Mouse (Mus musculus) adrenal gland, postnatal 14 days (tissue): Measurements from ENCODE around the gene Trpm6. TPM values are rescaled to one million over a fixed set of nuclear protein-coding genes. Genes with fewer than 3 reads are reported as not detected.

ENCODE experiments used
- DNase-seq: peaks from one replicate; pipeline ENCODE4 v3.0.0; 2021; ENCODE audit warnings: mixed read lengths
- total RNA-seq: library from RNA; stranded (reverse); gene quantifications from 2 replicates; pipeline ENCODE4 v1.2.3, GENCODE M21; 2021

The Trpm6 gene
- total RNA-seq, 1 experiment from 2014 or later = 0.19 TPM

DNA sequence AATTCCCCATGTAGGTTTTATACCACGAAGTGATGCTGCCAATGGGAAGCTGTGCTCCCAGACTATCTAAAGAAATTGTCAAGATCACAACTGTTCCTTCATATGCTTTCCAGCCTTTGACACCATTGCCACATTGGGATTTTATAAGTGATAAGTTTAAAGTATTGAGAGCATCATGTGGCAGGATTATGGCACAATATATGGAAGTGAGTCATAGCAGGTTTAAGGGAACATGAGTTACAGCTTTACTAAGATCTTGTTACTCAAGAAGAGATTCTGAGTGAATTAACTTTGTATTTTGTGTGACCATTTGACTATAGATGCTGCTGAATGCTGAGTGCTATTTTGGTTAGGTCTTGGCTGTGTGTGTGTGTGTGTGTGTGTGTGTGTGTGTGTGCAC lies 21.8 kb downstream of the Trpm6 start:
- DNase-seq = no peak

DNA sequence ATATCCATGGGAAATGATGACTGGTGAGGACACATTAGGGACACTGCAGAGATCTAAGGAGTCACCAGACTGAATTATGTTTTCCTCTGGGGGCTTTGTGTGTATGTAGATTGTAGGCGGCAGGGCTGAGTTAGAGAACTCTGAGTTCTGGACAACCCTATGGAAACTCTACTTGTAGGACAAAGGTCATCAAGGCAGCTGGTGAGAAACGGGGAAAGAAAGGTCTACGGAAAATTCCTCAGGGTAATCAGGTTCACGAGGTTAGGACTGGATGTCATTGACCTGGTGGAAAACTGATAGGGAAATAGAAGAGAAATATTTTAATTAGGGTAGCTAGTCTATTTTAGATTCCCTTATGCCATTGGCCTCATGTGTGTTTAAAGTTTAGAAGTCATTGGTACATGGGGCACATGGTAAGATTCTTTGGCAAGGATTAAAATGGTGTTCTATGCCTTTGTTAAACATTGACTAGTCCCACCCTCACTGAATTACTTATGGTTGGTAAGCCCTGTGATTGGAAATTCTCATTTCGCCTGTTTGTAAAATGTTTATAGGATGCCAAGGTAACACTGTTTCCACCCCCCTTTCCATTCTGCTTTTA lies 23.2 kb downstream of the Trpm6 start:
- DNase-seq = no peak

DNA sequence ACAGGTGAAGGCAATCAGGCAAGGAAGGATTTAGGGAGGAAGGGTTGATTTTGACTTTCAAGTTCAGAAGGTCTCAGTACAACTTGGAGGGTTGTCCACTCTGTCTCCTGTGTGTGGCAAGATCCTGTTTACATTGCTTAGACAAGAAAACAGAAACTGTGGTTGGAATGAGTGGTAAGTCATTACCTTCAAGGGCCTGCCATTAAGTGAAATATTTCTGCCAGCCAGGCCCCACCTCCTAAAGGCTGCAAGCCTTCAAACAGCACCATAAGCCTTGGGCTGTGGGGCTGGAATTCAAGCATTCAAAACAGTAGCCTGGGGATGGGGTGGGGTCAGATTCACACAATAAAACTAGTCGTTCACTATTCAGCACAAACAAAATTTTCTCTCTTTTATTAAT lies 24.3 kb downstream of the Trpm6 start:
- no peak for DNase-seq

DNA sequence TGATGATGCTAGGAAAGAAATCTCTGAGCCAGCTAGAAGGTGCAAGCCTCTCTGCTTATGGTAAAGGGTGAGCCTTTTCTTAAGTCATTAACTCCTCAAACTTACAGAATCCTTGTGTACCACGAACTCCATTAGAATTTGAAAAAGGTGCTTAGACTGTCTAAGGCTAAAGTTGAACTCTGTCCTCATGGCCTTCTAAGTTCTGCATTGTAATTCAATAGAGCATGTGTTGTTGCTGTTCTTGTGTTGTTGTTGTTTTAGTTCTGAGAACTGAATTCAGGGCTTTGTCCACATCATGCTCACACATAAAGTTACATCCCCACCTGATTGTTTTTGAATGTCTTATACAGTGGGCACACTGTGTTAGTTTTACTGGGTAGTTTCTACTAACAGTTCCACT lies 49.9 kb downstream of the Trpm6 start:
- DNase-seq = no peak

DNA sequence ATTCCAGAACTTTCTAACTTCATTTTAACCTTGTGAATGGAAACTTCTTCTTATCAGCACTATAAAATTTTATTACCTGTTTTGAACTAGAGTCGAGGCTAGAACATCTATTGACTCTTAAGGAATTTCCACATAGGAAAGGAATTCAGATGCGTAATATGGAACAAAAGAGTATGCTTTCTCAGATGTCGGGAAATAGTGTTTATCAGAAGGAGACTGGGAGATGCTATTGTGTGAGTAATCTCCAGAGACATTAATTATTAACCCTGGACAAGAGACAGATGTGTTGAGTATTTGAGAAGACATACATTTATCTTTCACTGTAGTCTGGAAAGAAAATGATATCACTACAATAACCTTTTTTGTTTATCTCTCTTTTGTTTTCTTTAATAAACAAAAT lies 61.5 kb downstream of the Trpm6 start:
- no peak for DNase-seq

DNA sequence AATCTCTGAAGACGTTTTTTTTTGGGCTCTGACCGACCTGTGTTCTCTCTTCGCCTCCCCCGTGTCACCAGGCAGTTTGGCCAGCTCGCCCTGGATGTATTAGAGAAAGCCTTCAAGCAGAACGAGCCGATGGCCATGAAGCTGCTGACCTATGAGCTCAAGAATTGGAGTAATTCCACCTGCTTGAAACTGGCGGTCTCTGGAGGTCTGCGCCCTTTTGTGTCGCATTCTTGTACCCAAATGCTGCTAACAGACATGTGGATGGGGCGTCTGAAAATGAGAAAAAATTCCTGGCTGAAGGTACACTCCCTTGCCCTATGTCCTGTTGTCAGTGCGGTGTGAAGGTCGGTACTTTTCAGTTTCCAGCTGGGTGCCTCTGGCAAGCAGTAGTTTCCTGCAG lies 65.4 kb downstream of the Trpm6 start:
- DNase-seq = no peak

DNA sequence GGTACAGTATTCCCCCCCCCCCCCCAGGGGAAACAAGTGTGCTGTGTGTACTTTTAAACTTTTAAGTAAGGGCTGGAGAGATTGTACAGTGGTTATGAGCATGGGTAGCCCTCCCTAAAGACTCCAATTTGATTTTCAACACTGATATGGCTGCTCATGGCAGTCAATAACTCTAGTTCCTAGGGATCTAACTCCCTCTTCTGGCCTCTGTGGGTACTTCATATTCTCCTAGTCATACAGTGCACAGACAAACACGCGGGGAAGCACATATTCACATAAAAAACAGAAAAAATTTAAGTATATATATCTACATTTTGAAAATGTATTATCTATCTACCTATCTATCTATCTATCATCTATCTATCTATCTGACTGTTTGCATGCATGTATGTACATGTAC lies 67.6 kb downstream of the Trpm6 start:
- peak; percentile 4 for DNase-seq

DNA sequence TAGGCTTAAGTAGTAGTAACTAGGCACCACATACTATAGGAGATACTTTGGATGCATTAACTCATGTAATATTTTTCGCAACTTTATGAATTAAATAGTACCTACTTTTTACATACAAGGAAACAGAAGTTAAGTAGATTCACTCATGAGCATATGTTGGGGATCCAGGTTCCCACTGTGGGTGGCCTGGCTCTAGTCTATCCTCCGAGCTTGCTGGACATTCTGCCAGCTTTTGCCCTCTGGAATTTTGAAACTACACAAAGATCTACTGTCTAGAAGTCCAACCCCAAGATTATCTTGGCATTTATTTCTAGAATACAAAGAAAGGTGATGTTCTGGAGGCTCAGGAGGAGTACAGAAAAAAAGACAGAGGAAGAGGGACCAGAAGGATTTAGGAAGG lies 78.8 kb downstream of the Trpm6 start:
- no peak for DNase-seq

DNA sequence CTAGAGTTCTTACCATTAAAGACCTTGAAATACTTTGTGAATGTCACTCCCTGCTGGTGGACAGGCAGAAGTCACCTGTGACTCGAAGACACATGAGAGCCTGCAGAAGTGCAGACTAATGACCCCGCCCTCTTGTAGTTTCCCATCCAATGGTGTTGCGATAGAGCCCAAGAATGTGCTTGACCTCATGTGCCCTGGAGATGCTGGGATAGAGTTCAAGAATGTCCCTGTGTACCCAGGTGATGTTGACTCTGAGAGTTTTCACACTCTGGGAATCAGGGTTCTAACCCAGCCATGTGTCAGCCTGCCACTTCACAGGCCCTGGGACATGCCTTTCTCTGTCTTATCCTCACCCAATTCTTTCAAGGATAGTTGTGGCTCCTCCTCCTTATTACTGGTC lies 81.4 kb downstream of the Trpm6 start:
- no peak for DNase-seq

DNA sequence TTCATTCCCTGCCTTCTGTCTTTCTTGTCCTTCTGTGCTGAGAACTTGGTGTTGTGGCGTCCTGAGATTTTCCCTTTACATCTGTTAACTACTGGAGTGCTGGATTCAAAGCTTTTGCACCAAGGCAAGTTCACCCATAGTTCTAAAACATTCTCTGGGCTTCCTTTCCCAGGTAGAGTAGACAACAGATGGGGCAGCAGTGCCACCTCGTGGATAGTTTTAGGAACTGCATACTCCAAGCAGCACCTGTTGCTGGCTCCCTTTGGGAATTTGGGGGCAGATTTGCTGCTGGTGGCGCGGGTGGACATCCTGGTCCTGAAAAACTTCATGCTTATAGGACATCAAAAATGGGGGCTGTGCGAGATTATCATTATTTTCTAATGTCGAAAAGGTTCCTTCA lies 85.2 kb downstream of the Trpm6 start:
- DNase-seq = peak; percentile 75

DNA sequence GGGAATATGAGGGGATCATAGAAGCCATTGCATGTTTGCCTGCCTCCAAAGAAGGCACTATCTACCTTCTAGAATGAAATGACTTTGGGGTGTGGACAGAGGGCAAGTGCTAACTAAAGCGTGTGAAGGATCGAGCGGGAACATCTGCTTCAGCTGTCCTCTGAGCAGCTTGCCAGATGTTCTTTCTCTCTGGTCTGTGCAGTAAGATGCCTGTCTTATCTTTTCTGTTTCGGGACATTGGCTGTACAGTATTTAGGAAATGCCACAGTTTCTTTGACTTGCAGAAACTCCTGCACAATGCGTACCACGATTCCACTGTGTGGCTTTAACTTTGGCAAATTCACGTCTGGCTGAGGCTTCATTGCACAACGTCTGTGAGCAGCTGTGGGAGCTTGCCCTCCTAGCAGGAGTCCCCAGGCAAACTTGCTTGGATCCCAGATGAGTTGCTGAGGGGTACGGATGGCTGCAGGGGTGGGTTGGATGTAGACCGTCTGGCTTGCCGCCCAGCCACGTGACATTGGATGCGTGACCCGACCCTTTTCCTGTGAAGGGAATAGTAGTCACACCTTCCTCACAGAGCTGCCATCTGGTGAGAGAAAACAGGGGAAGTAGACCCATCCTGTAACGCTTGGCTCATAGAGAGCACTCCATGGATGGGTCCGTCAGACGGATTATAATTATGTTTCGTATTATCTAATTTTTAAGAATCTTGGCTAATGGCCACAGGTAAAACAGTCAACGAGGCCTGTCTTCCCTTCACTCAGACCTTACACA lies 92.2 kb downstream of the Trpm6 start:
- DNase-seq = no peak

DNA sequence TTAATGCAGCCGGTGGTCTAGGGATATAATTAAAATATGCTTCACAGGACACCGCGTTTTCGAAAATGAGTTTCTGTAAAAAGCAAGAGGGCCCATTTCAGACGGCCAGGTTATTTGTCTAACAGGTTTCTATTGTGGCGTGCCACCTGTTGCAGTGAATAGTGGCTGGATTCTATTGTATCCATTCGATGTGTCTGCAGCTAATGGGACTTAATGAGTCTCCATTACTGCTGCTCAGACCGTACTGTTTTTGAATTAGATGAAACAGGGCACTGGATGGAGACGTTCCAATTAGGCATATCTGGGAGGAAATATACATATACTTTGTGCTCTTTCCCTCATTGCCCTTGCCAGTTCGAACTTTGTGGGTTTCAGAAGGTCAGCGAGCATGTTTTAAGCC lies 92.8 kb downstream of the Trpm6 start:
- no peak for DNase-seq

DNA sequence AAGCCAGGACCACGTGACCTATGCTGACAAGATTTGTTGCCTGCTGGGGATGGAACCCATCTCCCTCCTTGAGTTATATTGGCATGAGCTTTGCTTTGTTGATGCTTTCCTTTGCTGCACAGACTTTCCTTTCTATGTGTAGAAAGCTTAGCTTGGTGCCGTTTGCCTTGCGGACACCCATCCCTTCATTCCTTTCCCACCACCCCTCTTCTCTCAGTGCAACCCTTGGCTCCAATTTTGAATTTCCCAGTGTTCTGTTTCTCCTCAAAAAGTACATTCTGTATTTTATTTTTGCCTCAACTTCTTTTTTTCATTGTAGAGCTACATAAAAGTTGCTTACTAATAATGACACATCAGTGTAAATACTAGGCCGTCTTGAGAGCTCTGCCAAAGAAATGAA lies 96.6 kb downstream of the Trpm6 start:
- DNase-seq = no peak

DNA sequence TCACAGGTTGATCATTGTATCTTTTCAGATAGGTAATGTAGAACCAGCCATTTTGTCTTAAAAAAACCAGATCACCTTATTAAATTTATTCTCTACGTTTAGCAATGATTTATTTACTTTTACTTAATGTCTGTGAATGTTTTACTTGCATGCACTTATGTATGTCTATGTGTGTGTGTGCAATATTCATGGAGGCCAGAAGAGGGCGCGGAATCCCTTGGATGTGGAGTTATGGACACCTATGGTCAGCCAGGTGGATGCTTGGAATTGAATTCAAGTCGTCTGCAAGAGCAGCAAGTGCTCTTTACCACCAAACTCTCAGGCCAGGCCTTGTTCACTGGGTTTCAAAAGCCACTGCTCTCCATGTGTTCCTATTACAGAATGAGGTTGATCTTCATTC lies 118.5 kb downstream of the Trpm6 start:
- no peak for DNase-seq

DNA sequence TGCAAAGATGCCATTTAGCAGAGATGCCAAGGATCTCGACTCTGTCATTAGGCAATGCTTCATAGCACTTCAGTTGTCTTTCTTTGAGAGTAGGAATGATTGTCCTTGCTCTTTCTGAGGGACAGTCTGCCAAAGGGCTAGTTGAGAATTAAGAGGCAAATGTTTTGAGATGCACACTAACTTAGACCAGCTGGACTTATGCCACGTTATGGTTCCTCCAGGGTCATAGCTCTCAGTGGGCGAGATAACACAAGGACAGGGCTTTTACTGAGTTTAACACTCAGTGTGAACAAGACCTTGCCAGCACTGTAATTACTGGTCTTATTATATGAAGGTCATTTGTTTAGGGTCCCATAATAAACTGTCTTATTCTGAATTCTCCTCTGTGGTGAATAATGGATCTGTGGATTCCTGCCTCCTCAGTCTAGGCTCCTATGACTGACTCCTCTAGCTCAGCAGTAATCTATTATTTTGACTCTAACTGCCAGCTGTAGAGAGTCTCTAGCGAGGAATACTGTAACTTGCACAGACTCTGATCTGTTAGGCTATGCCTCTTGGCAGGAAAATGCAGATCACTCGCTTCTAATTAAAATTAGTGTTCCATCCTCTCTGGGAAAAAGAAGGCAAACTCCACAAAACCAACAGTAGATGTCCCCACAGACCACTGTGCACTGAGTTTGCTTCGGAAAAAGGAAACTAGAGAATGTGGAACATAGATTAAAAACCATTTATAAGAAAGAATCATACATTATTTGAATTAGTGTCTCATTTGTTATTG lies 123.2 kb downstream of the Trpm6 start:
- DNase-seq = peak; percentile 15

DNA sequence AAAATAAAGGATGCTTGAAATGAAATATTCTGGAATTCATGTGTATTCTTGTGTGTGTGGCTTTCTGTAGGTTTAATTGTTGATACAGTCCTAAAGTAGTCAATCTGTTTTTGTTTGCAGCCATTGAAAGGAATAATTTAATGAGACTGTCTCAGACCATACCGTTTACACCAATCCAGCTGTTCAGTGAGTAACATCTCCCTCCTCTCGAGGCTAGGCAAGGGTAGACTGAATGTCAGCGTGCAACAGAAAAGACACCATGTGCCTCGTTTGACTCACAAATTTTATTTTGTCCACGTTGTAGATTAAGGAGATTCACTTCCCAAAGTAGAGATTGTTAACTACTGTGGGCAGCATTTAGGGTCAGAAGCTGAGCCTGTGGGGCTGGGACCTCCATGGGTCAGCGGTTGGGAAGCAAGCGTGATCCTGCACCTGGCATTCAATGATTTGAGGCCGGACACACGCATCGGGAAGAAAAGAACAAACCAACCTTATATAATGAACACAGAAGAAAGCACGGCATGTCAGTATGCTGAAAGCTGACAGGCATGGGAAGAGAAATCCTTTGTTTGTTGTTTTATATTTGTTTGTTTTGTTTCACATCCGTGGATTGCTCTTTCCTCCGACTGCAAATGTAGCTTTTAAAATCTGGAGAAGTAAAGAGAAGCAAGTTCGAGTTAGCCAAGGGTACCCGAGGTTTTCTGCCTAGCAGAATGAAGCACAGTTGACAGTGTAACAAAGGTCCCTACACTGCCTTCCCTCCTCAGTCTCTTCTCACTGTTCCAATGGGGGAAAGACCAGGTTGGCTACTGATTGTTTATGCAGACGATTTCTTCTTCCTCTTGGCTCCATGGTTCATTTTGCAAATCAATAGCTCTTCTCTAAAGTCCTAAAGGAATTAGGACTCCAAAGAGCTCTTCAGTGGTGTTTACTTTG lies 124.2 kb downstream of the Trpm6 start:
- DNase-seq = no peak

DNA sequence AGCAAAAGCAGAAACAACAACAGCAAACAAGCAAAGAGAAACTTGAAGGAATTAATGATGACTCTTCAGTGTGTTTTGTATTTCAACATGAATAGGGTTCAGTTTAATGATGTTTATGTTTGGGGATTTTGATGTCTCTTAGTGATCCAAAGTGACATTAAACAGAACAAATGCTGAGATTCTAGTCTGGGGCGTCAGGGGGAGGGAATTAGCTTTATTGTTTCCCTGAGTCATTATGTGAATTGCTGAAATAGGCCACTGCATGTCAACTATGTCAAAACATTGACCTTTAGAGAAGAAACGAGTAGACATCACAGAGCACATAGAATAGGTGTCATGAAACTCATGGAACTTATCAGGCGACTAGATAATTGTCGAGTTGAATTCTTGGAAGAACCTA lies 129.5 kb downstream of the Trpm6 start:
- DNase-seq = no peak

DNA sequence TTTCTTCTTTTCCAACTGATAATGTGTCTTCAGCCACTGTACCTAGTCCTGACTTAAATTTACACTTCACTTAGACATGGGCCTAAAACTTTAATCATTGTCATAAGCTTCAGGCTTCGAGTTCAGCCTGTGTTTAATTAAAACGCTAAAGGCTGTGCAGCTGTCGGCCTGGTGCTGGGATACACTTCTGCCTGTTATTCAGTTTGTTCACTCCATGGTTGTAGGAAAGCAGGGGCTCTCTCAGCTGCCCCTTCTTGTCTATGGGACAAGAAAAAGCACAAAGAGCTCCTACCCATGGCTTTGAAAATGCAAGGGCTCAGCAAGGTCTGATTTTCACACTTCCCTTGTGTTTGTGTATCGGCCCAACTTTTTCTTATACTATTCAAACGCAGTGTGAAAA lies 131.4 kb downstream of the Trpm6 start:
- DNase-seq = no peak

DNA sequence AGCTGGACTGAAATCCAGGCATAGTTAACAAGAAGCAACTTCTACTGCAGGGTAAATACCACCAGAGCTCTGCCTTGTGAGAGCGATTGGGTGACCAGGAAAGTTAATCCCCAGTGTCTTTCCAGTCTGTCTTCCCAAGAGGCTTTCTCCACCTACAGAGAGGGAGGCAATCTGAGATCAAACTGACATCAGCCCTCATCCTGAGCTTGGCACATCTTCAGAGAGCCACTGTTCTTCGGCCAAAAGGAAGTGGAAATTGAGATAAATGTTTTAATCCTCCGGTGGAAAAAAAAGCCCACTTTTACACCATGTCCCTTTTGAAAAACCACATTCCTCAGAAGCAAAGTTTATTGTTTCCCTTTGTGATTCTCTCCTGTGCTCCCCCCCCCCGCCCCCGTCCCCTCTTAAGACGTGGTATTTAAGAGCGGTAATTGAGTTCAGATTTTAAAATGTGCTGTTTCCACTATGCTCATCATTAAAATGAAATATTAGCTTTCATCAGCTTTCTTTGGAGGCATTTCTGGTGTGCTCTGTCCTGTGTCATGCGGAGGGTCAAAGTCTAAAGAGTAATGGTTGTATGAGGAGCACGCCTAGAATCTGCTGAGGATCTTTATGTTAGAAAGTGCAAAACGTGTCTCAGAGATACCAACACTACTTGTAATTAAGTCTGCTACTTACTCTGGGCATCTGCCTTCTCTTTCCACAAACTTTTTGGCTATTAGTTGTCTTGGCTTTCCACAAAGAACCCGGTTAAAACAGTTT lies 138.0 kb downstream of the Trpm6 start:
- no peak for DNase-seq

DNA sequence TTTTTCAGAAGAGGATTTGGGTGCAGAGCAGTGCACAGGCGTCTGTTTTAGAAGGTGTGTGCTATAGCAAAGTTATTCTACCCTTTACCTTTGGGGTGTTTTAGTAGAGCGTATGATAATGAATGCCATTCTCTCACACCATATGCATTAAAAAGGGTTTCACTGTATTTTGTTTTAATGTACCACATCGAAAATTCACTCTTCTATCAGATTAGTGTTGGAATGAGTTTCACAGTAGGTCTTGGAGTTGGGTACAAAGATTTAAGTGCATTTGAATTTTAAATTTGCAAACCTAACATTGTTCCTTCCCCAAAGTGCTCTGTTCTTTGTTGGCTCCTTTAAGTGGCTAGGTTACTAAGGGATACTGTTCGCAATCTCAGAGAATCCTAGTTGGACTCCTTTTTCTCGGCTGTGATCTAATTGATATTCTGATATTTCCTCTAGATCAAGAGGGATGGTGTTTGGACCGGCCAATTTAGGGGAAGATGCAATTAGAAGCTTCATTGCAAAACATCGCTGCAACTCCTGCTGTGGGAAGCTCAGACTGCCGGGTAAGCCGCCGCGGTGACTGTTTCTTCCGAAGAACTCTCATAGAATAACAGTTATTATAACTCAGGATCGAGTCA lies 138.8 kb downstream of the Trpm6 start:
- no peak for DNase-seq

DNA sequence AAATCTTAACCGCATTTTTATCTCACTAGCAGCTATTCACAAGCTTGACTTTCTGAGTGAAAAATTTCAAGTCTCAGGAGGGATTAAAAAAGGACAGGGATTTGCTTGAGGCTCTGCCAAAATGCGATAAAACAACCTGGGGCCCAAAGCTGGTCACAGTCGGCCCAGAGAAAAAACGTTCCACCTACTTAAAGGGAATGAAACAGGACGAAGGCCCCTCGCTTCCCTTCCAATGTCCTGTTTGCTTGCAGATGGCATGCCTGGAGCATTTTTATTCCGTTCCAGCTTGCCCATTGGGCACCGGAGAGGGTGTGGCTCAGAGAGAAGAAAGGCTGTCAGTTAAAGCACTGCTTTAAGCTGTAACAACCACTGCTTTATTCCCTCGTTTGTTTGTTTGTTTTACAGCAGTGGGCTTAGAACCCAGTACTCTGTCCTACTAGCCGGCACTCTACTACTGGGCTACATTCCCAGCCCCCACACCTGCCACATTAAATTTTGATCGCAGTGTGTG lies 139.4 kb downstream of the Trpm6 start:
- peak; percentile 31 for DNase-seq
